Mouse (Mus musculus): Measurements from ENCODE around the gene Mipep. TPM values are rescaled to one million over a fixed set of nuclear protein-coding genes. Genes with fewer than 3 reads are reported as not detected.
A peak's percentile ranks its signal among the peaks of the same experiment; 100 is the strongest.

Mipep gene
- polyA plus RNA-seq, 1 experiment from 2014 or later = 18.8 TPM

- H3K9me3 ChIP-seq (replicated peaks; ENCODE audit: control insufficient read depth, low read length) = no peaks in the 10 kb centered on the region
- H3K27ac ChIP-seq (ENCODE audit: low read length) = 0 out of 2 replicates have a peak overlapping the region, but pooled peaks have one; percentile 40
- H3K9ac ChIP-seq (ENCODE audit: low read length) = no peak overlapping the region
- 38% methylated on average over 4 of the region's 4 CpGs for WGBS
- H3K36me3 ChIP-seq (ENCODE audit: control insufficient read depth, insufficient read depth, low read length) = no peaks in the 10 kb centered on the region
- no peak overlapping the region for H3K4me2 ChIP-seq (ENCODE audit: low read depth, low read length)
- no peaks in the 10 kb centered on the region for H3K27me3 ChIP-seq (ENCODE audit: control insufficient read depth, insufficient read depth, low read length)
- ATAC-seq (ENCODE audit: insufficient read depth, low FRiP score) = no peak
- 0 out of 2 replicates have a peak, but pooled peaks cover 8% of the 10 kb centered on the region for H3K4me1 ChIP-seq (ENCODE audit: control insufficient read depth, insufficient read depth, low read length)
- no peak overlapping the region for H3K4me3 ChIP-seq (replicated peaks; ENCODE audit: low read length)
Observed at GRCm38 (mm10) chr14:60916661-60917060, 132.3 kb downstream of the Mipep start.

DNA sequence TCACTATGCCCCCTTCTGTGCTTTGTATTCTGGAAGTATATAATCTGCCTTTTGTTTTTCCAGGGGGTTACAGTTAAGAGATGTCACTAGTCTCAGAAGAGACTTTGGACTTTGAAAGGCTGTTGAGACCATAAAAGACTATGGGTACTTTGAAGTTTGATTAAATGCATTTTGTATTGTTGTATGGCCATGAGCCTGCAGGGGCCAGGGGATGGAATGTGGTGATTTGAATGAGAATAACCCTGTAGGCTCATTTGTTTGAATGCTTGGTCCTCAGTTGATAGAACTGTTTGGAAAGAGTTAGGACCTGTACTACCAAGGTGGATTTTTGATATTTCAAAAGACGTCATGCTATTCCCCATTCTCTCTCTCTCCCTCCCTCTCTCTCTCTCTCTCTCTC, 141.6 kb downstream of the Mipep start:
- Histone ChIP-seq H3K9ac (ENCODE audit: low read length) (no peak overlapping the region), H3K27ac (ENCODE audit: low read length) (no peak overlapping the region), H3K4me2 (ENCODE audit: low read depth, low read length) (no peak overlapping the region), H3K36me3 (ENCODE audit: control insufficient read depth, insufficient read depth, low read length) (no peaks in the 10 kb centered on the region), H3K4me3 (replicated peaks; ENCODE audit: low read length) (no peak overlapping the region), H3K4me1 (ENCODE audit: control insufficient read depth, insufficient read depth, low read length) (no peaks in the 10 kb centered on the region), H3K9me3 (replicated peaks; ENCODE audit: control insufficient read depth, low read length) (no peaks in the 10 kb centered on the region), H3K27me3 (ENCODE audit: control insufficient read depth, insufficient read depth, low read length) (no peaks in the 10 kb centered on the region)
- WGBS = 77% methylated on average over 1 of the region's 1 CpGs
- ATAC-seq (ENCODE audit: insufficient read depth, low FRiP score) = no peak

- Histone ChIP-seq H3K27me3 (ENCODE audit: control insufficient read depth, insufficient read depth, low read length) (no peaks in the 10 kb centered on the region), H3K27ac (ENCODE audit: low read length) (no peak overlapping the region), H3K4me1 (ENCODE audit: control insufficient read depth, insufficient read depth, low read length) (no peaks in the 10 kb centered on the region), H3K36me3 (ENCODE audit: control insufficient read depth, insufficient read depth, low read length) (no peaks in the 10 kb centered on the region), H3K4me2 (ENCODE audit: low read depth, low read length) (no peak overlapping the region), H3K4me3 (replicated peaks; ENCODE audit: low read length) (no peak overlapping the region), H3K9ac (ENCODE audit: low read length) (no peak overlapping the region), H3K9me3 (replicated peaks; ENCODE audit: control insufficient read depth, low read length) (no peaks in the 10 kb centered on the region)
- no peak for ATAC-seq (ENCODE audit: insufficient read depth, low FRiP score)
- 74% methylated on average over 5 of the region's 5 CpGs for WGBS
Observed at GRCm38 (mm10) chr14:60935705-60936104, 151.3 kb downstream of the Mipep start.

DNA sequence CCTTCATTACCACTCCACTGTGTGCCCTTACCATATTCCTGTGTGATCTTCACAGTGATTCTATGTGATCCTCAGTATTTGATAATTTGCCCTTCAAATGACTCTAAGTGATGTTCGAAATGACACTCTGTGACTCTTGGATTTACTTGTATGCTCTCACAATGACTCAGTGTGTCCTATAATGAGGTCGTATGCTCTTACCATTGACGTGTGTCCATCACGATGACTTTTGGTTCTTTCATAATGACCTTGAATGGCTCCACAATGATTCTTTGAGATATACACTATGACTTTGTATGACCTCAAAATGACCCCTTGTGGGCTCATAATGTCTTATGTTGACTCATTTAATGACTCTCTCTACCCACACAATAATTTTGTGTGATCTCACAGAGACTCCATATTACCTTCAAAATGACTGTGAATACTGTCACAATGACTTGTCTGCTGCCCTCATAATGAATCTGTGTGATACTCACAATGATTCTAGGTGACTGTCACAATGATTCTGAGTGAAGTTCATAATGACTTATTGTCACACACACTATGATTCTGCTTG, 153.2 kb downstream of the Mipep start:
- no peak overlapping the region for H3K4me3 ChIP-seq (replicated peaks; ENCODE audit: low read length)
- ATAC-seq (ENCODE audit: insufficient read depth, low FRiP score) = no peak
- H3K36me3 ChIP-seq (ENCODE audit: control insufficient read depth, insufficient read depth, low read length) = no peaks in the 10 kb centered on the region
- 90% methylated on average over 4 of the region's 4 CpGs for WGBS
- H3K27me3 ChIP-seq (ENCODE audit: control insufficient read depth, insufficient read depth, low read length) = no peaks in the 10 kb centered on the region
- H3K4me2 ChIP-seq (ENCODE audit: low read depth, low read length) = no peak overlapping the region
- H3K27ac ChIP-seq (ENCODE audit: low read length) = no peak overlapping the region
- H3K4me1 ChIP-seq (ENCODE audit: control insufficient read depth, insufficient read depth, low read length) = no peaks in the 10 kb centered on the region
- H3K9me3 ChIP-seq (replicated peaks; ENCODE audit: control insufficient read depth, low read length) = no peaks in the 10 kb centered on the region
- no peak overlapping the region for H3K9ac ChIP-seq (ENCODE audit: low read length)

Other genes starting within 250 kb of the Mipep start
- gene Spata13, start 150.6 kb upstream of the Mipep start, polyA plus RNA-seq (2015; fragmentation: Nextera tagmentation; extraction: Ambion mirVana) = 23.2 and 23.7 TPM in 2 replicates
- gene C1qtnf9, start 16.4 kb upstream of the Mipep start, polyA plus RNA-seq (2015; fragmentation: Nextera tagmentation; extraction: Ambion mirVana) = 3.6 and 4.0 TPM in 2 replicates

Measured in stomach, embryonic 16.5 days (tissue).